Comparison of ENCODE assay signal across 8 mouse cellular contexts in the genomic region with DNA sequence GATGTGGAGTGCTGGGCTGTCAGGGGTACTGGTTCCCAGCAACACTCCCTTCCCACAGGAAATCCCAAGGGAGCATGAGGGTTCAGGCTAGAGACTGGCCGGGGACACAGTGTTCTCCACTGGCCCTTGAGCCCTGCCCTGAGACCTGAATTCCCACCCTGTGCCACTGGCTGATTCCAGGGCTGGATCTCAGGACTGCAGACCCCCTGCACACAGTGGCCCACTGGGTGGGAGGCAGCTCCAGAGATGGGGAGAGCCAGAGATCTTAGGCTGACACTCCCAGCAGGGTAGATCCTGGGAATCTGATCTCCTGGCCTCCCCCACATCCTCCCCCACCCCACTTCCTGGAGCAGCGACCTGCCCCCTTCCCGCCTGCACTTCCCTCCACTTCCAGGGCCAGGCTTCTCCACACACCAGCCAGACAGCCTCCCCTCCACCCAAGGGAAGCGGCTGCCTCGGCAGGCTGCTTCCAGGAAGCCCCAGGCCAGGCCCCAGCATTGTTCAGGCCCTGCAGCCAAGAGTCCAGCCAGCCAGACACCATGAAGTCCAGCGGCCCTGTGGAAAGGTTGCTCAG. TPM values are rescaled to one million over a fixed set of nuclear protein-coding genes. Genes with fewer than 3 reads are reported as not detected.
DNase-seq lines count a peak whose midpoint lies in the region; ATAC-seq lines count a peak whose summit lies in the region.

No protein-coding gene starts in this region.

- peak overlapping the region; percentile 63 for H3K4me3 ChIP-seq in embryonic facial prominence, embryonic 14.5 days (ENCODE audit: low read depth, low read length)
- H3K4me3 ChIP-seq in heart, embryonic 16.5 days (ENCODE audit: low read length), result peak overlapping the region; percentile 73

- H3K27ac ChIP-seq in embryonic facial prominence, embryonic 14.5 days (replicated peaks; ENCODE audit: low read depth, low read length), result peak overlapping the region; percentile 99
- H3K27ac ChIP-seq in heart, embryonic 16.5 days (ENCODE audit: low read length), result peak overlapping the region; percentile 98

- H3K4me1 ChIP-seq in embryonic facial prominence, embryonic 14.5 days (ENCODE audit: control insufficient read depth, insufficient read depth, low read length), result peaks cover 64% of the 10 kb centered on the region
- peaks cover 81% of the 10 kb centered on the region for H3K4me1 ChIP-seq in heart, embryonic 16.5 days (ENCODE audit: control insufficient read depth, insufficient read depth, low read length)

- 13% methylated on average over 3 of the region's 6 CpGs for WGBS in embryonic facial prominence, embryonic 14.5 days
- 15% methylated on average over 6 of the region's 6 CpGs for WGBS in heart, embryonic 16.5 days

- H3K36me3 ChIP-seq in embryonic facial prominence, embryonic 14.5 days (ENCODE audit: control insufficient read depth, insufficient read depth, low read length), result peaks cover 30% of the 10 kb centered on the region
- peaks cover 4% of the 10 kb centered on the region; the same call in 1 of the 2 replicates for H3K36me3 ChIP-seq in heart, embryonic 16.5 days (ENCODE audit: control insufficient read depth, insufficient read depth)

- DNase-seq in adrenal gland, adult 2 months, result peak; percentile 78
- no peak for DNase-seq in adrenal gland, adult 18-20 months (ENCODE audit: low spot score in 2 of 2)
- DNase-seq in embryonic facial prominence, embryonic 14.5 days (ENCODE audit: low spot score), result peak; percentile 69
- DNase-seq in kidney, postnatal 14 days, result peak; percentile 87
- DNase-seq in lung, postnatal 36 days, result peak; percentile 84
- no peak for DNase-seq in left cerebral cortex, postnatal 36 days (ENCODE audit: low spot score in 2 of 2)

- no peaks in the 10 kb centered on the region for H3K9me3 ChIP-seq in embryonic facial prominence, embryonic 14.5 days (ENCODE audit: control insufficient read depth, low read length)
- no peaks in the 10 kb centered on the region for H3K9me3 ChIP-seq in heart, embryonic 16.5 days (replicated peaks; ENCODE audit: control insufficient read depth, low read length)

- H3K27me3 ChIP-seq in embryonic facial prominence, embryonic 14.5 days (replicated peaks; ENCODE audit: control insufficient read depth, insufficient read depth, low read length), result no peaks in the 10 kb centered on the region
- H3K27me3 ChIP-seq in heart, embryonic 16.5 days (ENCODE audit: control insufficient read depth, insufficient read depth, low read length), result no peaks in the 10 kb centered on the region

- intact Hi-C loops in left cerebral cortex, postnatal 36 days (cut with DNase I), result no loop called here

- peak overlapping the region; percentile 74 for H3K9ac ChIP-seq in embryonic facial prominence, embryonic 14.5 days (ENCODE audit: low read depth, low read length)
- peak overlapping the region; percentile 87 for H3K9ac ChIP-seq in heart, embryonic 16.5 days (ENCODE audit: low read length)

- H3K4me2 ChIP-seq in embryonic facial prominence, embryonic 14.5 days (ENCODE audit: low read depth, low read length), result peak overlapping the region; percentile 65
- H3K4me2 ChIP-seq in heart, embryonic 16.5 days (ENCODE audit: low read depth, low read length), result peak overlapping the region; percentile 97

- no peak for ATAC-seq in embryonic facial prominence, embryonic 14.5 days (ENCODE audit: low read depth)
- peak; percentile 9 for ATAC-seq in heart, embryonic 16.5 days (replicated peaks; ENCODE audit: extremely low read depth, insufficient read depth, low FRiP score)
- ATAC-seq in megakaryocyte progenitor cell, adult 5-6 weeks (replicated peaks; ENCODE audit: poor library complexity), result no peak

RNA-seq across cellular contexts. Expression of a gene that starts 2.4 kb away (rescaled TPM):
- 10 to 100 TPM; 75.2 to 91.8 TPM for total RNA-seq in adrenal gland, adult 2 months (2021)
- 101 and 107 TPM in 2 replicates for polyA plus RNA-seq in adrenal gland, adult 2 months (2012; rRNA removed)
- total RNA-seq in adrenal gland, adult 18-20 months (2021), result 10 to 100 TPM; 76.9 to 89.5 TPM
- 45.9 and 56.4 TPM in 2 replicates for polyA plus RNA-seq in embryonic facial prominence, embryonic 14.5 days (2014; fragmentation: Nextera tagmentation; extraction: Ambion mirVana)
- polyA plus RNA-seq in heart, embryonic 16.5 days (2015; fragmentation: Nextera tagmentation; extraction: Ambion mirVana), result 33.2 and 35.1 TPM in 2 replicates
- total RNA-seq in megakaryocyte progenitor cell, adult 5-6 weeks (2015), result not detected in 2 replicates
- not detected in 2 replicates for total RNA-seq in megakaryocyte progenitor cell, adult 5-6 weeks (2017)
- 10 to 100 TPM; 17.2 to 28.6 TPM for total RNA-seq in left cerebral cortex, postnatal 36 days (2021)

RNA-seq across cellular contexts. Expression of a gene that starts 29.1 kb away (rescaled TPM):
- total RNA-seq in adrenal gland, adult 2 months (2021), result 100 to 1,000 TPM; 230 to 238 TPM
- 28.8 and 43.7 TPM in 2 replicates for polyA plus RNA-seq in adrenal gland, adult 2 months (2012; rRNA removed)
- total RNA-seq in adrenal gland, adult 18-20 months (2021), result 100 to 1,000 TPM; 197 to 252 TPM
- polyA plus RNA-seq in embryonic facial prominence, embryonic 14.5 days (2014; fragmentation: Nextera tagmentation; extraction: Ambion mirVana), result 123 and 141 TPM in 2 replicates
- polyA plus RNA-seq in heart, embryonic 16.5 days (2015; fragmentation: Nextera tagmentation; extraction: Ambion mirVana), result 71.5 and 75.0 TPM in 2 replicates
- 163 and 180 TPM in 2 replicates for total RNA-seq in megakaryocyte progenitor cell, adult 5-6 weeks (2015)
- total RNA-seq in megakaryocyte progenitor cell, adult 5-6 weeks (2017), result 394 and 459 TPM in 2 replicates
- 100 to 1,000 TPM; 157 to 165 TPM for total RNA-seq in left cerebral cortex, postnatal 36 days (2021)

RNA-seq across cellular contexts. Expression of a gene that starts 33.4 kb away (rescaled TPM):
- 10 to 100 TPM; 27.4 to 48.9 TPM for total RNA-seq in adrenal gland, adult 2 months (2021)
- polyA plus RNA-seq in adrenal gland, adult 2 months (2012; rRNA removed), result 38.3 and 48.4 TPM in 2 replicates
- total RNA-seq in adrenal gland, adult 18-20 months (2021), result 10 to 100 TPM; 33.0 to 36.9 TPM
- 19.2 TPM in 2 replicates for polyA plus RNA-seq in embryonic facial prominence, embryonic 14.5 days (2014; fragmentation: Nextera tagmentation; extraction: Ambion mirVana)
- 19.8 and 21.8 TPM in 2 replicates for polyA plus RNA-seq in heart, embryonic 16.5 days (2015; fragmentation: Nextera tagmentation; extraction: Ambion mirVana)
- total RNA-seq in megakaryocyte progenitor cell, adult 5-6 weeks (2015), result 2.9 and 3.2 TPM in 2 replicates
- 11.5 and 17.9 TPM in 2 replicates for total RNA-seq in megakaryocyte progenitor cell, adult 5-6 weeks (2017)
- 100 to 1,000 TPM; 140 to 160 TPM for total RNA-seq in left cerebral cortex, postnatal 36 days (2021)

RNA-seq across cellular contexts. Expression of a gene that starts 41.5 kb away (rescaled TPM):
- 10 to 100 TPM; 37.7 to 71.0 TPM for total RNA-seq in adrenal gland, adult 2 months (2021)
- polyA plus RNA-seq in adrenal gland, adult 2 months (2012; rRNA removed), result 65.0 and 78.9 TPM in 2 replicates
- 10 to 100 TPM; 45.1 to 66.2 TPM for total RNA-seq in adrenal gland, adult 18-20 months (2021)
- polyA plus RNA-seq in embryonic facial prominence, embryonic 14.5 days (2014; fragmentation: Nextera tagmentation; extraction: Ambion mirVana), result 15.0 and 20.1 TPM in 2 replicates
- polyA plus RNA-seq in heart, embryonic 16.5 days (2015; fragmentation: Nextera tagmentation; extraction: Ambion mirVana), result 11.9 and 15.0 TPM in 2 replicates
- not detected in 2 replicates for total RNA-seq in megakaryocyte progenitor cell, adult 5-6 weeks (2015)
- not detected in 2 replicates for total RNA-seq in megakaryocyte progenitor cell, adult 5-6 weeks (2017)
- 10 to 100 TPM; 39.5 to 57.1 TPM for total RNA-seq in left cerebral cortex, postnatal 36 days (2021)

RNA-seq across cellular contexts. Expression of a gene that starts 47.7 kb away (rescaled TPM):
- total RNA-seq in adrenal gland, adult 2 months (2021), result under 1 TPM; 0.35 to 0.49 TPM
- 0.88 and 0.92 TPM in 2 replicates for polyA plus RNA-seq in adrenal gland, adult 2 months (2012; rRNA removed)
- total RNA-seq in adrenal gland, adult 18-20 months (2021), result under 1 TPM; 0.26 to 0.56 TPM
- polyA plus RNA-seq in embryonic facial prominence, embryonic 14.5 days (2014; fragmentation: Nextera tagmentation; extraction: Ambion mirVana), result 0.17 and 0.63 TPM in 2 replicates
- 0.24 and 0.42 TPM in 2 replicates for polyA plus RNA-seq in heart, embryonic 16.5 days (2015; fragmentation: Nextera tagmentation; extraction: Ambion mirVana)
- 0.73 and 1.9 TPM in 2 replicates for total RNA-seq in megakaryocyte progenitor cell, adult 5-6 weeks (2015)
- 1.2 and 3.3 TPM in 2 replicates for total RNA-seq in megakaryocyte progenitor cell, adult 5-6 weeks (2017)
- under 1 TPM in 1 of 2 experiments, not detected in 1; 0.23 TPM for total RNA-seq in left cerebral cortex, postnatal 36 days (2021)

Comparison
In these comparisons a context has a peak if more than half of its experiments do, and no peak if none do; other contexts are left out.
1. DNase-seq: peak in adrenal gland, adult 2 months (single experiment), embryonic facial prominence, embryonic 14.5 days (single experiment), kidney, postnatal 14 days (single experiment) and lung, postnatal 36 days (single experiment); none in adrenal gland, adult 18-20 months (0 of 2) and left cerebral cortex, postnatal 36 days (0 of 2).
2. RNA of a gene that starts 2.4 kb away (total RNA-seq): 75.2 to 91.8 TPM in adrenal gland, adult 2 months, 76.9 to 89.5 TPM in adrenal gland, adult 18-20 months and 17.2 to 28.6 TPM in left cerebral cortex, postnatal 36 days; not detected in megakaryocyte progenitor cell, adult 5-6 weeks; every median in the first group is over 10 times any median in the second.